Mouse (Mus musculus) macrophage (primary cell): ENCODE results near the gene Dido1. TPM values are rescaled to one million over a fixed set of nuclear protein-coding genes. Genes with fewer than 3 reads are reported as not detected.
"Not testable (repeated sequence)": the region's sequence is repeated elsewhere in the genome, so short reads cannot be mapped to it uniquely, and the experiment has no call there.

ENCODE experiments used
- H3K27ac ChIP-seq: fragments of 350-480 bp; formaldehyde crosslinking; 2 replicates; pipeline ENCODE4 v1.9.0; 2021
- H3K36me3 ChIP-seq: fragments of 350-480 bp; formaldehyde crosslinking; 2 replicates; pipeline ENCODE4 v1.9.0; 2021; ENCODE audit errors: inconsistent target
- H3K4me3 ChIP-seq: fragments of 350-480 bp; formaldehyde crosslinking; 2 replicates; pipeline ENCODE4 v1.9.0; 2021; ENCODE audit errors: inconsistent target
- H3K79me2 ChIP-seq: fragments of 350-480 bp; formaldehyde crosslinking; 2 replicates; pipeline ENCODE4 v1.9.0; 2021; ENCODE audit errors: inconsistent target
- WGBS: methylation state at CpG from one replicate; pipeline ENCODE4 v1.1.7; 2026; ENCODE audit warnings: inconsistent platforms; ENCODE audit not compliant: missing documents; 5-methylcytosine and 5-hydroxymethylcytosine counted together
- polyA plus RNA-seq: library from polyadenylated mRNA; stranded (reverse); fragments of 250-400 nt; gene quantifications from 3 replicates; pipeline ENCODE4 v1.2.4, GENCODE M21; 2018; ENCODE audit warnings: inconsistent platforms

Gene Dido1
- polyA plus RNA-seq, 1 experiment from 2014 or later, result 18.6 TPM

DNA sequence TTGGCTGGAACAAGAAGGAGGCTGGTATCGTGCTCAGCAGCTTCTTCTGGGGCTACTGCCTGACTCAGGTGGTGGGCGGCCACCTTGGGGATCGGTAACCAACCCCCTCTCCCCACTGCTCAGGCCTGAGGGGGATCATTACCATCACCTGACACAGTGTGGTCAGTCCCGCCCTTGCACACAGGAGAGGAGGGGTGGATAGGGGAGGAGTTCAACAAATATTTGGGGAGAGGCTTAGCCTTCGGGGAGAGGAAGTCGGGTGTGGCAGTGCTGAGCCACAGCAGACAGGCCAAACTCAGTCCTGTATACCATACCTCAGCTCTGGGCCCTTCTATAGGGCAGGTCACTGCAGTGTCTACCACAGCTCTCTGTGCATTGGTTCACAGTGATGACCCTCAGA is 22.2 kb upstream of the Dido1 start:
- Histone ChIP-seq H3K36me3 (no peaks in the 10 kb centered on the region), H3K27ac (no peak overlapping the region), H3K4me3 (no peak overlapping the region), H3K79me2 (no peaks in the 10 kb centered on the region)
- 50% methylated on average over 4 of the region's 6 CpGs for WGBS

DNA sequence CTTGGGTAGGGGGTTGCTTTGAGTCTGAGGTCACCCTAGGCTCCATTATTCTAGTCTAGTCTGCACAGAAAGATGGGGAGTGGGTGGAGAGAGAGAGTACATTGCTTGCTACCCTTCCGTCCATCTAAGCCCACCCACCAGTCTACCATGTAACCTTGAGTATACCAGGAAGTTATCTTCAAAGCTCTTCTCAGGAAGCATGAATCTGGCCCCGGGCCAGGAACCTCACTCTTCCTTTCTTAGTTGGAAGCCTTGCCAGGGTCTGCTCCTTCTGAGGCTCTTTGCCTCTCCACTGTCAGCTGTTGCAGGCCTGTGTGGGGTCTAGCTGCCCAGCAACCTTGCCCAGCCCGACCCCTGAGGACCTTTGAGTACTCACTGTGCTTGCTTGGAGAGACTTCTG is 21.2 kb upstream of the Dido1 start:
- Histone ChIP-seq H3K36me3 (no peaks in the 10 kb centered on the region), H3K27ac (no peak overlapping the region), H3K4me3 (no peak overlapping the region), H3K79me2 (no peaks in the 10 kb centered on the region)
- WGBS, result 50% methylated on average over 3 of the region's 3 CpGs

DNA sequence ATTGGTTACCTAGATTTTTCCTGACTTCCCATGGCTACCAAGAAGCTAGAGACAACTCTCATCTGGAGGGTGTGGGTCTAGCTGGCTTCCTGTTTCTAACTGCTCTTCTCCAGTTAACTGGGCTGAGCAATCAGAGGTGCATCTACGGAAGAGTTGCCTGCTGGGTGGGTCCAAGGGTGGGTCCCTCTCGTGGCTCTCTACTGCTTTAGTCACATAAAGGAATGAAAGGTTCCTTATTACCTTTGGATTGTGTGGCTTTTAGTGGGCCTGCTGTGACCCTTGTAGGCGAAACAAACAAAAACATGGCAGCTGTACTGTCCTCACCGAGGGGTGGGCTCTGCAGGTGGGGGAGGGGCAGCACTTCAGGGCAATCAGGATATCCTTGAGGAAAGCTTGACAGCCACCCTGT is 17.8 kb upstream of the Dido1 start:
- Histone ChIP-seq H3K36me3 (no peaks in the 10 kb centered on the region), H3K4me3 (no peak overlapping the region), H3K27ac (peak overlapping the region; percentile 84; the same call in 1 of the 2 replicates), H3K79me2 (no peaks in the 10 kb centered on the region)
- 69% methylated on average over 4 of the region's 4 CpGs for WGBS

DNA sequence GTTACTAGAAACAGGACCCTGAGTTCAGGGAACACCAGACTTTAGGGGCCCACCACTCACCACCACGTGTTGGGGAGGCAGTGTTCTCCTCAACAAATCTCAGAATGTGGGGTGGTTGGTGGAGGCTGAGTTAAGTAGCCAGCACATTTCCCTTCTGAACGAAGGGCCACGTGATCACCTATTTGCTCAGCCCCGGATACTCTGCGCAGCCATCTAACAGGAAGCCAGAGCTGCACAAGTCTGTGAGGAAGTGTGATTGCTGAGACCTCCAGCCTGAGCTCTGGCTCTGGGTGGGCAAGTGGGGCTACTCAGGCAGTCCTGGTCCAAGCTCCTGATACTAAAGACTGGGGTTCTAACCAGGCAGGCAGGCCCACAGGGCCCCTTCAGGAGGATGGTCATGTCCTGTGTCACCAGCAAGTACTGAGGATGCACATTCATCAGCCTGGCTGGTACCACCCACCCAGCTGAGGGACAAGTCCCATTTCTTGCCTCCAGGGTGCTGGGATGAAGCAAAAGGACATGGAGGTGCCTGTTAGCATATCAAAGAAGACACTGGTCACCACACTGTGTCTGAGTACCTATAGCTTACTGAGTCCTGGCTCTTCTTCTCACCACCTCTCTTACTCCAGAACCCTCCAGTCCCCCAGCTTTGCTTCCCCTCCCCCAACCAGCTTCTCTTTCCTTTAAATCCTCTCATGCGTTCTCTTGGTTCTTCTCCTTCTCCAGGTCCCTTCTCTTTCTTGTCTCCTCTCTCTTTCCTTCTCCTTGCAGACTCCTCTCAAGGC is 17.1 kb upstream of the Dido1 start:
- Histone ChIP-seq H3K79me2 (no peaks in the 10 kb centered on the region), H3K36me3 (peaks cover 5% of the 10 kb centered on the region), H3K27ac (peak overlapping the region; percentile 84), H3K4me3 (peak overlapping the region; percentile 55)
- WGBS, result 8% methylated on average over 5 of the region's 6 CpGs

DNA sequence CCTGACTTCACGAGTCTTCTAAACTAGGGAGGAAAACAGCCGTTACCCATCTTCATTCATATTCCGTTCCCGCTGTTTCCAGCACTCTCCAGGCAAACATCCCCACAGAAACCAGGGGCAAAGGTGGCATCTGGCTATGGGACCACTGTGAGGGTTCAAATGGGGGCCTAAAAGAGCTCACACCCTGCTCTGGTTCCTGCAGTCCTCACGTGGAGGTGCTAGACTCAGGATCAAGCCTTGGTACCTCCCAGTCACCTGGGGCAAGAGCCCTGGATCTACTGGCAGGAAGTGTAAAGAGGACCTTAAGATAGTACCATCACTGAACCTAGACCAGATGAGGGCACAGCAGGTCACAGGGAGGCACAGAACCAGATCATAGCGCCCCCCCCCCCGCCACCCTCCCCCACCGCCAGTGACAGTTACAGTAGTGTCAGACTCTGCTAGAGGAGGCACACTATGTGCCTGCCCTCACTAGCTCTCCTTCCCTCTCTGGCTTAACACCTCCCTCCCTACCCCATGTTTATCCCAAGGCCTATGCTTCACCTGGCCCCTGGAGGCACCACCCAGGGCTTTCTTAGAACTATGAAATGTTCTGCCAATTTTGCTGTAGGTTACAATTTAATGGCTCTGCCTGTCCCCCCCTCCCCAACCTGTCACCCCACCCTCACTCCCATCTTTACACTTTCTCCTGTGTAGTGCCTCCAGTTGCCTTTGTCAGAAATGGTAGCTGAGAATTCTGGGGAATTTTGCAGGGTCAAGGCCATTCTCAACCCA is 16.2 kb upstream of the Dido1 start:
- H3K4me3 ChIP-seq, result peak overlapping the region; percentile 55
- H3K27ac ChIP-seq, result peak overlapping the region; percentile 84
- 8% methylated on average over 8 of the region's 8 CpGs for WGBS
- peaks cover 13% of the 10 kb centered on the region for H3K36me3 ChIP-seq
- no peaks in the 10 kb centered on the region for H3K79me2 ChIP-seq

GRCm38 (mm10) chr2:180725414-180725778 is 15.6 kb upstream of the Dido1 start:
- peaks cover 20% of the 10 kb centered on the region for H3K36me3 ChIP-seq
- H3K4me3 ChIP-seq, result peak overlapping the region; percentile 55

GRCm38 (mm10) chr2:180724585-180725413 is 15.0 kb upstream of the Dido1 start, which contains the start of gene Slc17a9:
Slc17a9 (plus strand) TSS chr2:180725263.
- Histone ChIP-seq H3K27ac (peak within 1 kb of the TSS; percentile 84), H3K36me3 (peaks cover 26% of the 10 kb centered on the region), H3K79me2 (no peaks in the 10 kb centered on the region), H3K4me3 (peak within 1 kb of the TSS; percentile 55)
- 3% methylated on average over 16 of the region's 18 CpGs for WGBS

More at GRCm38 (mm10) chr2:180725414-180725778, 15.6 kb upstream of the Dido1 start:
- 0% methylated on average over 6 of the region's 6 CpGs for WGBS
- peak overlapping the region; percentile 84 for H3K27ac ChIP-seq
- H3K79me2 ChIP-seq, result no peaks in the 10 kb centered on the region

DNA sequence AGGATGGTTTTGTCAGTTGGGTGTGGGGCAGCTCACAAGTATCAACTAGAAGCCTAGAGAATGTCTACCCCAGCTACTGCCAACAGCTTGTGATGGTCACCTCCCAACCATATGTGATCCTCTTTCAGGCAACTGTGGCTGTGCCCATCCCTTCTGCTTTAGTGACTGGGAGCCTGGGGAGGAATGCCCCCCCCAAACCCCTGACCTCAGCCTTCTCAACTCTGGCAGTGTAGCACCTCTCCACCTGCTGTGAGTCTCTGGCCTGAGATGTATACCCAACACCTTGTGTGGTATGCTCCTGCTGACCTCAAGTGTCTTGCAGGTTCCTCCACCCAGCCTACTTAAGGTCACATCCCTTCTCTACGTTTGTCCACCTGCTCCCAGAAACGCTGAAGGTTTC is 14.1 kb upstream of the Dido1 start:
- Histone ChIP-seq H3K79me2 (no peaks in the 10 kb centered on the region), H3K36me3 (peaks cover 35% of the 10 kb centered on the region), H3K27ac (no peak overlapping the region), H3K4me3 (no peak overlapping the region)
- WGBS, result 58% methylated on average over 2 of the region's 2 CpGs

DNA sequence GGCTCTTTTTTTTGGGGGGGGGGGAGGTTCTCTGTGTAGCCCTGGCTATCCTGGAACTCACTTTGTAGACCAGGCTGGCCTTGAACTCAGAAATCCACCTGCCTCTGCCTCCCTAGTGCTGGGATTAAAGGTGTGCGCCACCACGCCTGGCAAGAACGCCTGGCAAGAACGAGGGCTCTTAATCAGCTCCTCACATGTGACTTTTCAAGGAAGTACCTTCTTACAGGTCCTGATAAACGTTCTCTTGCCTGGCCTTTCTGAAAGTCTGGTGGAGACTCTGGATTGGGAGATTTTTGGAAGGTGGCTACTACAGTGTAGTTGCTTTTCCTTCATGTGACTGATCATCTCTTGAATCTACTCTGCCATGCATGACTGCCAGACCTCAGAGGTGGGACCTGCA is 12.9 kb upstream of the Dido1 start:
- not testable (repeated sequence) for H3K4me3 ChIP-seq, H3K27ac ChIP-seq, H3K79me2 ChIP-seq
- peaks cover 46% of the 10 kb centered on the region for H3K36me3 ChIP-seq
- WGBS, result 84% methylated on average over 5 of the region's 5 CpGs

GRCm38 (mm10) chr2:180712037-180712689 is 2.4 kb upstream of the Dido1 start:
- 91% methylated on average over 5 of the region's 5 CpGs for WGBS
- Histone ChIP-seq H3K36me3 (peaks cover 23% of the 10 kb centered on the region), H3K27ac (no peak overlapping the region), H3K4me3 (no peak overlapping the region), H3K79me2 (peaks cover 58% of the 10 kb centered on the region)

- WGBS, result 74% methylated on average over 4 of the region's 4 CpGs
- Histone ChIP-seq H3K36me3 (peaks cover 17% of the 10 kb centered on the region), H3K79me2 (peaks cover 64% of the 10 kb centered on the region), H3K27ac (no peak overlapping the region), H3K4me3 (no peak overlapping the region)
Measured at GRCm38 (mm10) chr2:180711527-180711926, 1.7 kb upstream of the Dido1 start.

- 1% methylated on average over 63 of the region's 64 CpGs for WGBS
- Histone ChIP-seq H3K4me3 (peak overlapping the region; percentile 93), H3K27ac (peak overlapping the region; percentile 65), H3K36me3 (peaks cover 13% of the 10 kb centered on the region), H3K79me2 (peaks cover 74% of the 10 kb centered on the region)
Measured at GRCm38 (mm10) chr2:180710276-180711155, 717 bp upstream of the Dido1 start.
